ENCODE assay signal across 18 mouse cellular contexts in genomic region chr13:105011300-105011699, GRCm38 (mm10).
"Had no signal": no experiment of that assay in that cellular context is flagged by ENCODE, and none has a peak within 500 bp of the region (broad histone marks: within the 10 kb centered on the region; RNA-seq: fewer than 3 reads in every experiment).

No protein-coding gene starts in this region.

- ATAC-seq: hindbrain, embryonic 16.5 days; inflammation-experienced regulatory T-cells, adult 6 months; intestine, embryonic 15.5 days; intestine, postnatal 0 days; liver, postnatal 0 days had no signal

- DNase-seq: gastrocnemius, adult 2 months; gastrocnemius, postnatal 10 days; gastrocnemius, postnatal 25 days; heart, adult 18-20 months; heart, postnatal 10 days; heart, postnatal 4 days; kidney, adult 18-20 months; kidney, adult 8-10 months; kidney, postnatal 10 days; kidney, postnatal 25 days; kidney, postnatal 4 days; liver; liver, embryonic 13.5 days; liver, postnatal 0 days had no signal
